Mouse (Mus musculus): ENCODE data around the gene Ccdc124. TPM values are rescaled to one million over a fixed set of nuclear protein-coding genes. Genes with fewer than 3 reads are reported as not detected.

The Ccdc124 gene
- polyA plus RNA-seq, 1 experiment = 48.0 TPM

GRCm38 (mm10) chr8:70905463-70905830, 31.7 kb upstream of the Ccdc124 start:
- WGBS = 7% methylated on average over 8 of the region's 8 CpGs
- TF ChIP-seq CTCF (IDR thresholded peaks at IDR 0.05; ENCODE audit: insufficient read depth, low read length) = no peak
- no peak for TF ChIP-seq POLR2A (IDR thresholded peaks at IDR 0.05; ENCODE audit: borderline replicate concordance, extremely low read depth, low read depth, low read length)
- Histone ChIP-seq H3K4me3 (replicated peaks; ENCODE audit: extremely low read depth, low read depth, low read length) (peak overlapping the region; percentile 63), H3K4me1 (ENCODE audit: control insufficient read depth, insufficient read depth, low read length) (peaks cover 11% of the 10 kb centered on the region; the same call in 1 of the 2 replicates)
- DNase-seq = no peak

- no peak for DNase-seq
- TF ChIP-seq POLR2A (IDR thresholded peaks at IDR 0.05; ENCODE audit: borderline replicate concordance, extremely low read depth, low read depth, low read length) = no peak
- TF ChIP-seq CTCF (IDR thresholded peaks at IDR 0.05; ENCODE audit: insufficient read depth, low read length) = no peak
- H3K4me3 ChIP-seq (replicated peaks; ENCODE audit: extremely low read depth, low read depth, low read length) = no peak overlapping the region
- WGBS = 18% methylated on average over 4 of the region's 4 CpGs
- H3K4me1 ChIP-seq (ENCODE audit: control insufficient read depth, insufficient read depth, low read length) = peaks cover 11% of the 10 kb centered on the region; the same call in 1 of the 2 replicates
These were observed 30.8 kb upstream of the Ccdc124 start for GRCm38 (mm10) chr8:70904532-70904931.

GRCm38 (mm10) chr8:70903582-70903981, 29.8 kb upstream of the Ccdc124 start:
- DNase-seq = no peak
- Histone ChIP-seq H3K4me1 (ENCODE audit: control insufficient read depth, insufficient read depth, low read length) (peaks cover 11% of the 10 kb centered on the region; the same call in 1 of the 2 replicates), H3K4me3 (replicated peaks; ENCODE audit: extremely low read depth, low read depth, low read length) (no peak overlapping the region)
- no peak for TF ChIP-seq POLR2A (IDR thresholded peaks at IDR 0.05; ENCODE audit: borderline replicate concordance, extremely low read depth, low read depth, low read length)
- no peak for TF ChIP-seq CTCF (IDR thresholded peaks at IDR 0.05; ENCODE audit: insufficient read depth, low read length)

- WGBS = 46% methylated on average over 4 of the region's 4 CpGs
- TF ChIP-seq CTCF (IDR thresholded peaks at IDR 0.05; ENCODE audit: insufficient read depth, low read length) = no peak
- no peak for TF ChIP-seq POLR2A (IDR thresholded peaks at IDR 0.05; ENCODE audit: borderline replicate concordance, extremely low read depth, low read depth, low read length)
- Histone ChIP-seq H3K4me1 (ENCODE audit: control insufficient read depth, insufficient read depth, low read length) (peaks cover 11% of the 10 kb centered on the region; the same call in 1 of the 2 replicates), H3K4me3 (replicated peaks; ENCODE audit: extremely low read depth, low read depth, low read length) (no peak overlapping the region)
- no peak for DNase-seq
These were observed 29.4 kb upstream of the Ccdc124 start for GRCm38 (mm10) chr8:70903112-70903511.

GRCm38 (mm10) chr8:70902211-70902610, 28.5 kb upstream of the Ccdc124 start:
- TF ChIP-seq POLR2A (IDR thresholded peaks at IDR 0.05; ENCODE audit: borderline replicate concordance, extremely low read depth, low read depth, low read length) = no peak
- no peak for TF ChIP-seq CTCF (IDR thresholded peaks at IDR 0.05; ENCODE audit: insufficient read depth, low read length)
- 30% methylated on average over 5 of the region's 5 CpGs for WGBS

GRCm38 (mm10) chr8:70900872-70901387, 27.2 kb upstream of the Ccdc124 start:
- TF ChIP-seq CTCF (IDR thresholded peaks at IDR 0.05; ENCODE audit: insufficient read depth, low read length) (no peak), POLR2A (IDR thresholded peaks at IDR 0.05; ENCODE audit: borderline replicate concordance, extremely low read depth, low read depth, low read length) (no peak)
- DNase-seq = no peak
- Histone ChIP-seq H3K4me1 (ENCODE audit: control insufficient read depth, insufficient read depth, low read length) (peaks cover 9% of the 10 kb centered on the region), H3K4me3 (replicated peaks; ENCODE audit: extremely low read depth, low read depth, low read length) (no peak overlapping the region)
- WGBS = 66% methylated on average over 2 of the region's 2 CpGs

More at GRCm38 (mm10) chr8:70902211-70902610, 28.5 kb upstream of the Ccdc124 start:
- Histone ChIP-seq H3K4me3 (replicated peaks; ENCODE audit: extremely low read depth, low read depth, low read length) (no peak overlapping the region), H3K4me1 (ENCODE audit: control insufficient read depth, insufficient read depth, low read length) (peaks cover 11% of the 10 kb centered on the region; the same call in 1 of the 2 replicates)
- DNase-seq = no peak

- no peak for TF ChIP-seq POLR2A (IDR thresholded peaks at IDR 0.05; ENCODE audit: borderline replicate concordance, extremely low read depth, low read depth, low read length)
- TF ChIP-seq CTCF (IDR thresholded peaks at IDR 0.05; ENCODE audit: insufficient read depth, low read length) = no peak
- WGBS = 76% methylated on average over 2 of the region's 2 CpGs
- Histone ChIP-seq H3K4me3 (replicated peaks; ENCODE audit: extremely low read depth, low read depth, low read length) (no peak overlapping the region), H3K4me1 (ENCODE audit: control insufficient read depth, insufficient read depth, low read length) (peaks cover 4% of the 10 kb centered on the region)
- no peak for DNase-seq
These were observed 25.5 kb upstream of the Ccdc124 start for GRCm38 (mm10) chr8:70899226-70899625.

- WGBS = 38% methylated on average over 2 of the region's 2 CpGs
- DNase-seq = no peak
These were observed 25.0 kb upstream of the Ccdc124 start for GRCm38 (mm10) chr8:70898661-70899198.

GRCm38 (mm10) chr8:70897681-70898413, 24.1 kb upstream of the Ccdc124 start:
- TF ChIP-seq CTCF (IDR thresholded peaks at IDR 0.05; ENCODE audit: insufficient read depth, low read length) (peak; percentile 97), POLR2A (IDR thresholded peaks at IDR 0.05; ENCODE audit: borderline replicate concordance, extremely low read depth, low read depth, low read length) (no peak)
- under 1% methylated on average over 20 of the region's 20 CpGs for WGBS
- peak; percentile 84 for DNase-seq
- Histone ChIP-seq H3K4me3 (replicated peaks; ENCODE audit: extremely low read depth, low read depth, low read length) (peak overlapping the region; percentile 84), H3K4me1 (ENCODE audit: control insufficient read depth, insufficient read depth, low read length) (peaks cover 3% of the 10 kb centered on the region)

More at GRCm38 (mm10) chr8:70898661-70899198, 25.0 kb upstream of the Ccdc124 start:
- peaks cover 3% of the 10 kb centered on the region for H3K4me1 ChIP-seq (ENCODE audit: control insufficient read depth, insufficient read depth, low read length)
- H3K4me3 ChIP-seq (replicated peaks; ENCODE audit: extremely low read depth, low read depth, low read length) = no peak overlapping the region
- no peak for TF ChIP-seq POLR2A (IDR thresholded peaks at IDR 0.05; ENCODE audit: borderline replicate concordance, extremely low read depth, low read depth, low read length)
- no peak for TF ChIP-seq CTCF (IDR thresholded peaks at IDR 0.05; ENCODE audit: insufficient read depth, low read length)

All from lung, adult 2 months (tissue).